Mouse (Mus musculus): Measurements from ENCODE around the gene Gm2026. TPM values are rescaled to one million over a fixed set of nuclear protein-coding genes. Genes with fewer than 3 reads are reported as not detected.
"Not testable (repeated sequence)": the region's sequence is repeated elsewhere in the genome, so short reads cannot be mapped to it uniquely, and the experiment has no call there.

Gm2026 gene
- total RNA-seq (2021): 10 to 100 TPM; 49.0 to 56.7 TPM

GRCm38 (mm10) chr2:175965031-175965430 is at the start of gene Gm2026:
Gene Gm2026, plus strand, starts transcription at chr2:175965331.
- DNase-seq (ENCODE audit: extremely low spot score in 1 of 2, low spot score in 1 of 2): not testable (repeated sequence)

DNA sequence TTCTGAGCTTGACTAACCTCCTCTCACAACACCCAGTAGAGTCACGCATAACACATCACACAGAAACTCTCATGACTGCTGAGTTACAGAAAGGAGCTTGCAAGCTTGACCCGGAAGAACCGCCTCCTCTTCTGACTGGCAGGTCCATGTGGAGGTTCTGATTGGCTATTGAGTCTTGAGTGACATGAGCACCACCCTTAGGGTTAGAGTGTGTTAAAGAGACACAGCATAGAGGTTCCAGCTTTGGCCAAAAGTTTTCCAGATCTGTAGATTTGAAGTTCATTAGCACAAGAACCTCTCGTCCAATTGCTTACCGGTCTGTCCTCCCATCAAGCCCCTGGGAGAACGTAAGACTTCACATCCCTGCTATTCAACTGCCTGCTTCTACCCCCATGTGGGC is 34.1 kb upstream of the Gm2026 start, which contains the start of gene Zfp966:
TSS of gene Zfp966 (minus strand) at position 101 of the 400 bp plus-strand sequence.
- DNase-seq (ENCODE audit: extremely low spot score in 1 of 2, low spot score in 1 of 2): not testable (repeated sequence)

Other genes starting within 250 kb of the Gm2026 start
- gene Gm2007, start 223.8 kb upstream of the Gm2026 start, total RNA-seq (2021): not detected
- gene Gm14288, start 164.2 kb upstream of the Gm2026 start, total RNA-seq (2021): 10 to 100 TPM in 1 of 2 experiments, 1 to 10 TPM in 1; 9.4 to 12.4 TPM
- gene Gm6710, start 96.1 kb upstream of the Gm2026 start, total RNA-seq (2021): 10 to 100 TPM; 49.0 to 50.5 TPM
- 1 to 10 TPM; 5.8 to 7.4 TPM for gene Zfp966, start 34.2 kb upstream of the Gm2026 start, total RNA-seq (2021)
- gene Gm2004, start 184.5 kb downstream of the Gm2026 start, total RNA-seq (2021): 1 to 10 TPM; 5.6 to 7.0 TPM